Mouse (Mus musculus) layer of hippocampus, adult 9-11 months (tissue): ENCODE data around the gene Golph3l.

Experiments
- DNase-seq: peaks from one replicate; pipeline ENCODE4 v3.0.0; 2022

Golph3l gene

GRCm38 (mm10) chr3:95658236-95658867 is 69.6 kb downstream of the Golph3l start, which contains the start of gene Mcl1:
Mcl1 (plus strand) TSS chr3:95658788.
- DNase-seq, result peak; percentile 93

- peak; percentile 79 for DNase-seq
Observed at GRCm38 (mm10) chr3:95658868-95659712, 70.4 kb downstream of the Golph3l start.

DNA sequence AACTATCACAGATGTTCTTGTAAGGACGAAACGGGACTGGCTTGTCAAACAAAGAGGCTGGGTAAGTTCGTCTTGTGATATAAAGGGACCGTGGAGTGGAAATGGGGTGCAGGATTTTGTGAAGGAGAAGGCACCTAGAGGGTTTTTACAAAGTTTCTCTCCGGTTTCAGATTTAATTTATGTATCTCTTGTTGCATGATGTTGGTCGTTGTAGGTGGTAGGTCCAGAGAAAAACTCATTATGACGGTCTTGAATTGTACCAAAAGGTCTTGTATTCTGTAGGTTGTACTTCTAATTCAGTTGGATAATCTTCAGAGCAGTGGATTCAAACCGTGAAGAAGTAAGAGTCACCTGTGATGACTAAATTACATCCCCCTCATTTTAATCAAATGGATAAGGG is 71.2 kb downstream of the Golph3l start:
- DNase-seq, result no peak

DNA sequence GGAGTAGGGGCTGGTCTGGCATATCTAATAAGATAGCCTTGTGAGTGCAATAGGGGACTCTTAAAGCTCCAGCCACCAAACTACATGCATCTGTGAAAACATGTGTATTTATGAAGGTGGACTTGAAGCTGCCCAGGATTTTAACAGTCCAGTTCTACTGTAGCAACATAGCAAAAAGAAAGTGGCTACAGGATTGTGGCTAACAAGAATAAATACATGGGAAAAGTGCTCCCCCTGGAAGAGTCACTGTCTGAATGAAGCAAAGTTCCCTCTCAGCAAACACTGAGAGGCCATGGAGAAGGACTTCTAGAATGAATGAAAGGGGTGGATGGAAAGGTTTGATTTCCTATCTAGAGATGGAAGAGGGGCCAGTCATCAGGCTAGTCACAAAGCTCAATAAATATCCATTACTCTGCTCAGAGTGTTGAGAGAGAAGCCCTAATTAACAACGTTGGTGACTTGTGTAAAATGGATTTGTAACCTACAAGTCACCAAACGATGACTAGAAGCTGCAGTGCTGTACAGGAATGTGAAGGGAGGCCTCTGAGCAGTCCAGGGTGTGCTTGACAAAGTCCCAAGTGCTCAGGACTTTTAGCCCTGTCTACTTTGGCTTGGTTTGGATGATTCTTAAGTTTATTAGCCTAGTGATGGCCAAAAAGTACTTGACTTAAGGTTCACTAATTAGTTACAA is 72.2 kb downstream of the Golph3l start:
- DNase-seq, result no peak

- no peak for DNase-seq
Observed at GRCm38 (mm10) chr3:95661945-95662715, 73.4 kb downstream of the Golph3l start.

GRCm38 (mm10) chr3:95662724-95663449 is 74.2 kb downstream of the Golph3l start:
- DNase-seq, result no peak

GRCm38 (mm10) chr3:95663486-95663885 is 74.8 kb downstream of the Golph3l start:
- DNase-seq, result no peak

GRCm38 (mm10) chr3:95663969-95664608 is 75.4 kb downstream of the Golph3l start:
- DNase-seq, result no peak

GRCm38 (mm10) chr3:95664940-95665352 is 76.2 kb downstream of the Golph3l start:
- no peak for DNase-seq

DNA sequence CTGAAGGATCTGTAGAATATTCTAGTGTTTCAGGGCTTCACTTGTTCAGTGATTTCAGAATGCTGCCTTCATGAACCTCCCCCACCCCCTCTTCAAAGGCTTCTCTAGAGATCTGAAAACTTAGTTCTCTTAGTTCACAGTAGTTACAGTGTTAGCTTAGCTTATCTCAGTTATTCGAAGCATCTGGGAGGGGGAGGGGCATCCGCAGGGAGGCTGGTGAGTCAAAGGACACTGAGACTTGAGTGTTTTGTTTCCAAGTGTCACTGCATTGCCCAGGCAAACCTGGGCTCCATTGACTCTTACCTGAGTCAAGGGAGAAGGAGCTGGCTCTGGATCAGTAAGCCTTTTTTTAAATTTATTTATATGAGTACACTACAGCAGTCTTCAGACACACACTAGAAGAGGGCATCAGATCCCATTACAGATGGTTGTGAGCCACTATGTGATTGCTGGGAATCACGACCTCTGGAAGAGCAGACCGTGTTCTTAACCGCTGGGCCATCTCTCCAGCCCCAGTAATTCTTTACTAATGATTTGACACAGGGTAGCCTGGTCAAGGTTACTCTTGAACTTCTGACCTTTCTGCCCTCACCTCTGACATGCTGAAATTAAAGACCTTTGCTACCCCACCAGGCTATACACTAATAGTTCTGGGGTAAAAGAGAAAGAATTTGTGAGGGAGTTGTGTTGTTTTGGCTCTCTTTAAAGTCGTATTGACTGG is 77.5 kb downstream of the Golph3l start:
- DNase-seq, result no peak

GRCm38 (mm10) chr3:95667521-95667920 is 78.8 kb downstream of the Golph3l start:
- no peak for DNase-seq

- peak; percentile 58 for DNase-seq
Observed at GRCm38 (mm10) chr3:95668026-95668425, 79.3 kb downstream of the Golph3l start.
